Mouse (Mus musculus): ENCODE measurements around the gene Tgtp2. TPM values are rescaled to one million over a fixed set of nuclear protein-coding genes. Genes with fewer than 3 reads are reported as not detected.
"Not testable (repeated sequence)": the region's sequence is repeated elsewhere in the genome, so short reads cannot be mapped to it uniquely, and the experiment has no call there.

The Tgtp2 gene
- polyA plus RNA-seq, 1 experiment from 2014 or later = not detected

GRCm38 (mm10) chr11:49061865-49062264 lies 2.1 kb downstream of the Tgtp2 start:
- not testable (repeated sequence) for H3K36me3 ChIP-seq (replicated peaks; ENCODE audit: control insufficient read depth, insufficient read depth, low read depth, low read length); H3K27me3 ChIP-seq (ENCODE audit: control insufficient read depth, insufficient read depth, low read length); H3K9me3 ChIP-seq (replicated peaks; ENCODE audit: control insufficient read depth, low read length); ATAC-seq (replicated peaks; ENCODE audit: insufficient number of reproducible peaks, low FRiP score, low TSS enrichment, low read depth); H3K9ac ChIP-seq (replicated peaks; ENCODE audit: low read length); H3K4me2 ChIP-seq (ENCODE audit: low read depth, low read length); H3K4me1 ChIP-seq (ENCODE audit: control insufficient read depth, insufficient read depth, low read length); H3K4me3 ChIP-seq (ENCODE audit: low read depth, low read length); H3K27ac ChIP-seq (replicated peaks; ENCODE audit: low read depth, low read length); DNase-seq (ENCODE audit: low spot score)
- 82% methylated on average over 1 of the region's 2 CpGs for WGBS

DNA sequence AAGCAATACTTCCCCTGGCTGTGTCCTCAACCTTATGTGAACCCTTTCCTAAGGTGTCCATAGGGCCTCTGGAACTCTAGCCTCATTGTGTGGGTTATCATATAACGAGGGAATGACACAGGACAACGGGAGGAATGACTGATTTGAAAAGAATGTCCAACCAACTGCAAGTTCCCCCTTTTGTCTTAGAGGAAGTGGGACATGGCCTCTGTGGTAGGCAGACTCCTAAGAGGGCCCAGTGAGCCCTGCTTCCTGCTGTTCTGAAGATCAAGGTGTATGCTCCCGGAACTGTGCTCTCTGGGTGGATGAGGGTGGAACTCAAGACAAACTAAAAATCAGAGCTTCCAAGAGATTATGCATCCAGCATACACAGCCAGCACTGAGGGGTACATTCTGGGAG lies 3.9 kb downstream of the Tgtp2 start:
- 65% methylated on average over 2 of the region's 3 CpGs for whole genome bisulfite sequencing
- H3K4me2 ChIP-seq (ENCODE audit: low read depth, low read length); H3K4me1 ChIP-seq (ENCODE audit: control insufficient read depth, insufficient read depth, low read length); ATAC-seq (replicated peaks; ENCODE audit: insufficient number of reproducible peaks, low FRiP score, low TSS enrichment, low read depth); H3K27me3 ChIP-seq (ENCODE audit: control insufficient read depth, insufficient read depth, low read length); DNase-seq (ENCODE audit: low spot score); H3K9ac ChIP-seq (replicated peaks; ENCODE audit: low read length); H3K36me3 ChIP-seq (replicated peaks; ENCODE audit: control insufficient read depth, insufficient read depth, low read depth, low read length); H3K27ac ChIP-seq (replicated peaks; ENCODE audit: low read depth, low read length); H3K9me3 ChIP-seq (replicated peaks; ENCODE audit: control insufficient read depth, low read length); H3K4me3 ChIP-seq (ENCODE audit: low read depth, low read length): not testable (repeated sequence)

GRCm38 (mm10) chr11:49051894-49052293 lies 12.1 kb downstream of the Tgtp2 start:
- not testable (repeated sequence) for H3K27me3 ChIP-seq (ENCODE audit: control insufficient read depth, insufficient read depth, low read length); H3K27ac ChIP-seq (replicated peaks; ENCODE audit: low read depth, low read length); H3K9me3 ChIP-seq (replicated peaks; ENCODE audit: control insufficient read depth, low read length); H3K4me3 ChIP-seq (ENCODE audit: low read depth, low read length); DNase-seq (ENCODE audit: low spot score); H3K4me2 ChIP-seq (ENCODE audit: low read depth, low read length); ATAC-seq (replicated peaks; ENCODE audit: insufficient number of reproducible peaks, low FRiP score, low TSS enrichment, low read depth); H3K4me1 ChIP-seq (ENCODE audit: control insufficient read depth, insufficient read depth, low read length); H3K36me3 ChIP-seq (replicated peaks; ENCODE audit: control insufficient read depth, insufficient read depth, low read depth, low read length); H3K9ac ChIP-seq (replicated peaks; ENCODE audit: low read length)
- no CpG with 5 or more reads among the region's 5 CpGs for WGBS

- DNase-seq (ENCODE audit: low spot score); H3K27me3 ChIP-seq (ENCODE audit: control insufficient read depth, insufficient read depth, low read length); H3K4me3 ChIP-seq (ENCODE audit: low read depth, low read length); ATAC-seq (replicated peaks; ENCODE audit: insufficient number of reproducible peaks, low FRiP score, low TSS enrichment, low read depth); H3K9me3 ChIP-seq (replicated peaks; ENCODE audit: control insufficient read depth, low read length); H3K36me3 ChIP-seq (replicated peaks; ENCODE audit: control insufficient read depth, insufficient read depth, low read depth, low read length); H3K4me2 ChIP-seq (ENCODE audit: low read depth, low read length); H3K27ac ChIP-seq (replicated peaks; ENCODE audit: low read depth, low read length); H3K4me1 ChIP-seq (ENCODE audit: control insufficient read depth, insufficient read depth, low read length); H3K9ac ChIP-seq (replicated peaks; ENCODE audit: low read length): not testable (repeated sequence)
- 78% methylated on average over 1 of the region's 6 CpGs for WGBS
Measured at GRCm38 (mm10) chr11:49051093-49051891, 12.7 kb downstream of the Tgtp2 start, which contains the start of gene 9930111J21Rik2. Gene 9930111J21Rik2 (minus strand): TSS chr11:49051242.

DNA sequence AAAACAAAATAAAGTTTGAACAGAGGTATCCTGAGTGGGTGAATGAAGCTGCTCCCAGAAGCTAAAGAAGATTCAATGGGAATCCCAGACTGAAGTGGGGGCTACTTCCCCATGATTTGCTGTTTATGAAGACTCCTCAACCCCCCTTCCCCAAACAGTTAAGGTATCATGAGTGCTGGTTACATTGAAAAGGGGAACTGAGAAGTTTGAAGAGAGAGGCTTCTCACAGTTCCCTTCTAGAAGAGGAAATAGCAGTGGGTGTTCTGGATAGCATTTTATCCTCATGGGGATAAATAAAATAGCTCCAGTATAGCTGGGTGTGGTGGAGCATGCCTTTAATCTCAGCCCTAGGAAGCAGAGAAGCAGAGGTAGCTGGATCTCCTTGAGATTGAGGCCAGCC lies 13.9 kb downstream of the Tgtp2 start:
- not testable (repeated sequence) for H3K4me1 ChIP-seq (ENCODE audit: control insufficient read depth, insufficient read depth, low read length); H3K36me3 ChIP-seq (replicated peaks; ENCODE audit: control insufficient read depth, insufficient read depth, low read depth, low read length); DNase-seq (ENCODE audit: low spot score); ATAC-seq (replicated peaks; ENCODE audit: insufficient number of reproducible peaks, low FRiP score, low TSS enrichment, low read depth); H3K9me3 ChIP-seq (replicated peaks; ENCODE audit: control insufficient read depth, low read length); H3K27me3 ChIP-seq (ENCODE audit: control insufficient read depth, insufficient read depth, low read length); H3K4me2 ChIP-seq (ENCODE audit: low read depth, low read length); H3K27ac ChIP-seq (replicated peaks; ENCODE audit: low read depth, low read length); H3K4me3 ChIP-seq (ENCODE audit: low read depth, low read length); H3K9ac ChIP-seq (replicated peaks; ENCODE audit: low read length)

GRCm38 (mm10) chr11:49012074-49012473 lies 51.9 kb downstream of the Tgtp2 start:
- H3K27ac ChIP-seq (replicated peaks; ENCODE audit: low read depth, low read length); ATAC-seq (replicated peaks; ENCODE audit: insufficient number of reproducible peaks, low FRiP score, low TSS enrichment, low read depth); DNase-seq (ENCODE audit: low spot score); H3K27me3 ChIP-seq (ENCODE audit: control insufficient read depth, insufficient read depth, low read length); H3K4me3 ChIP-seq (ENCODE audit: low read depth, low read length); H3K4me2 ChIP-seq (ENCODE audit: low read depth, low read length); H3K4me1 ChIP-seq (ENCODE audit: control insufficient read depth, insufficient read depth, low read length); H3K9ac ChIP-seq (replicated peaks; ENCODE audit: low read length); H3K9me3 ChIP-seq (replicated peaks; ENCODE audit: control insufficient read depth, low read length); H3K36me3 ChIP-seq (replicated peaks; ENCODE audit: control insufficient read depth, insufficient read depth, low read depth, low read length): not testable (repeated sequence)

Other genes starting within 250 kb of the Tgtp2 start
- gene Trim41, start 246.9 kb downstream of the Tgtp2 start, polyA plus RNA-seq (2014; fragmentation: Nextera tagmentation; extraction: Ambion mirVana) = 3.2 and 3.8 TPM in 2 replicates
- gene Trim7, start 238.1 kb downstream of the Tgtp2 start, polyA plus RNA-seq (2014; fragmentation: Nextera tagmentation; extraction: Ambion mirVana) = 0.27 and 0.33 TPM in 2 replicates
- 7.7 and 14.0 TPM in 2 replicates for gene Gm12184, start 237.6 kb downstream of the Tgtp2 start, polyA plus RNA-seq (2014; fragmentation: Nextera tagmentation; extraction: Ambion mirVana)
- gene Irgm1, start 192.5 kb downstream of the Tgtp2 start, polyA plus RNA-seq (2014; fragmentation: Nextera tagmentation; extraction: Ambion mirVana) = 2.0 and 2.8 TPM in 2 replicates
- gene Gm5431, start 162.0 kb downstream of the Tgtp2 start, polyA plus RNA-seq (2014; fragmentation: Nextera tagmentation; extraction: Ambion mirVana) = 0.11 and 0.26 TPM in 2 replicates
- gene Psme2b, start 118.0 kb downstream of the Tgtp2 start, polyA plus RNA-seq (2014; fragmentation: Nextera tagmentation; extraction: Ambion mirVana) = 2.0 and 2.1 TPM in 2 replicates
- gene Olfr56, start 85.3 kb downstream of the Tgtp2 start, polyA plus RNA-seq (2014; fragmentation: Nextera tagmentation; extraction: Ambion mirVana) = not detected in 2 replicates
- gene 9930111J21Rik1, start 84.8 kb downstream of the Tgtp2 start, polyA plus RNA-seq (2014; fragmentation: Nextera tagmentation; extraction: Ambion mirVana) = 0.11 and 0.45 TPM in 2 replicates
- not detected in 2 replicates for gene Gm12185, start 72.0 kb downstream of the Tgtp2 start, polyA plus RNA-seq (2014; fragmentation: Nextera tagmentation; extraction: Ambion mirVana)
- not detected in 2 replicates for gene Tgtp1, start 70.0 kb downstream of the Tgtp2 start, polyA plus RNA-seq (2014; fragmentation: Nextera tagmentation; extraction: Ambion mirVana)
- gene 9930111J21Rik2, start 13.0 kb downstream of the Tgtp2 start, polyA plus RNA-seq (2014; fragmentation: Nextera tagmentation; extraction: Ambion mirVana) = 0.10 and 0.25 TPM in 2 replicates
- 0.56 and 1.2 TPM in 2 replicates for gene Ifi47, start 12.4 kb upstream of the Tgtp2 start, polyA plus RNA-seq (2014; fragmentation: Nextera tagmentation; extraction: Ambion mirVana)
- not detected in 2 replicates for gene Olfr1396, start 50.7 kb upstream of the Tgtp2 start, polyA plus RNA-seq (2014; fragmentation: Nextera tagmentation; extraction: Ambion mirVana)
- not detected in 2 replicates for gene Olfr1395, start 78.1 kb upstream of the Tgtp2 start, polyA plus RNA-seq (2014; fragmentation: Nextera tagmentation; extraction: Ambion mirVana)
- not detected in 2 replicates for gene Olfr1394, start 90.2 kb upstream of the Tgtp2 start, polyA plus RNA-seq (2014; fragmentation: Nextera tagmentation; extraction: Ambion mirVana)
- gene Btnl9, start 123.0 kb upstream of the Tgtp2 start, polyA plus RNA-seq (2014; fragmentation: Nextera tagmentation; extraction: Ambion mirVana) = 0.15 and 0.77 TPM in 2 replicates
- gene Zfp62, start 139.1 kb upstream of the Tgtp2 start, polyA plus RNA-seq (2014; fragmentation: Nextera tagmentation; extraction: Ambion mirVana) = 64.0 and 66.1 TPM in 2 replicates
- 26.4 and 32.8 TPM in 2 replicates for gene Mgat1, start 180.0 kb upstream of the Tgtp2 start, polyA plus RNA-seq (2014; fragmentation: Nextera tagmentation; extraction: Ambion mirVana)
- 0.17 TPM in 1 of 2 replicates, not detected in the other for gene Olfr1393, start 214.1 kb upstream of the Tgtp2 start, polyA plus RNA-seq (2014; fragmentation: Nextera tagmentation; extraction: Ambion mirVana)
- not detected in 2 replicates for gene Olfr1392, start 221.1 kb upstream of the Tgtp2 start, polyA plus RNA-seq (2014; fragmentation: Nextera tagmentation; extraction: Ambion mirVana)
- not detected in 2 replicates for gene Olfr10, start 240.5 kb upstream of the Tgtp2 start, polyA plus RNA-seq (2014; fragmentation: Nextera tagmentation; extraction: Ambion mirVana)